Mouse (Mus musculus): ENCODE results near the gene Clic6. TPM values are rescaled to one million over a fixed set of nuclear protein-coding genes. Genes with fewer than 3 reads are reported as not detected.

Clic6 gene
- polyA plus RNA-seq, 1 experiment = 6.8 TPM

- no peaks in the 10 kb centered on the region for H3K4me1 ChIP-seq (ENCODE audit: control insufficient read depth, insufficient read depth, low read length)
- H3K9ac ChIP-seq (ENCODE audit: low read depth, poor library complexity, severe bottlenecking) = no peak overlapping the region
- no peak overlapping the region for H3K27ac ChIP-seq (ENCODE audit: insufficient read depth, low read length)
- no peaks in the 10 kb centered on the region for H3K36me3 ChIP-seq (ENCODE audit: control insufficient read depth, insufficient read depth, low read length, poor library complexity, severe bottlenecking)
- no peaks in the 10 kb centered on the region for H3K9me3 ChIP-seq (replicated peaks; ENCODE audit: control insufficient read depth, insufficient read depth, low read length, poor library complexity, severe bottlenecking)
- H3K4me3 ChIP-seq (ENCODE audit: low read depth, low read length) = no peak overlapping the region
- H3K27me3 ChIP-seq (ENCODE audit: control insufficient read depth, insufficient read depth, low read length, poor library complexity, severe bottlenecking) = no peaks in the 10 kb centered on the region
- TF ChIP-seq CTCF (IDR thresholded peaks at IDR 0.05; ENCODE audit: low read depth, low read length) (peak; percentile 57), EP300 (IDR thresholded peaks at IDR 0.05; ENCODE audit: insufficient read depth, low read depth, low read length) (no peak), POLR2A (IDR thresholded peaks at IDR 0.05; ENCODE audit: insufficient read depth, low read length) (no peak)
These were observed 34.4 kb downstream of the Clic6 start for GRCm38 (mm10) chr16:92519820-92520492.

GRCm38 (mm10) chr16:92523351-92523750 is 37.8 kb downstream of the Clic6 start:
- Histone ChIP-seq H3K4me1 (ENCODE audit: control insufficient read depth, insufficient read depth, low read length) (no peaks in the 10 kb centered on the region), H3K4me3 (ENCODE audit: low read depth, low read length) (no peak overlapping the region), H3K36me3 (ENCODE audit: control insufficient read depth, insufficient read depth, low read length, poor library complexity, severe bottlenecking) (no peaks in the 10 kb centered on the region), H3K27me3 (ENCODE audit: control insufficient read depth, insufficient read depth, low read length, poor library complexity, severe bottlenecking) (no peaks in the 10 kb centered on the region), H3K27ac (ENCODE audit: insufficient read depth, low read length) (no peak overlapping the region), H3K9ac (ENCODE audit: low read depth, poor library complexity, severe bottlenecking) (no peak overlapping the region), H3K9me3 (replicated peaks; ENCODE audit: control insufficient read depth, insufficient read depth, low read length, poor library complexity, severe bottlenecking) (no peaks in the 10 kb centered on the region)
- TF ChIP-seq EP300 (IDR thresholded peaks at IDR 0.05; ENCODE audit: insufficient read depth, low read depth, low read length) (no peak), CTCF (IDR thresholded peaks at IDR 0.05; ENCODE audit: low read depth, low read length) (no peak), POLR2A (IDR thresholded peaks at IDR 0.05; ENCODE audit: insufficient read depth, low read length) (no peak)

- H3K4me1 ChIP-seq (ENCODE audit: control insufficient read depth, insufficient read depth, low read length) = no peaks in the 10 kb centered on the region
- TF ChIP-seq CTCF (IDR thresholded peaks at IDR 0.05; ENCODE audit: low read depth, low read length) (no peak), POLR2A (IDR thresholded peaks at IDR 0.05; ENCODE audit: insufficient read depth, low read length) (no peak), EP300 (IDR thresholded peaks at IDR 0.05; ENCODE audit: insufficient read depth, low read depth, low read length) (no peak)
- H3K27me3 ChIP-seq (ENCODE audit: control insufficient read depth, insufficient read depth, low read length, poor library complexity, severe bottlenecking) = no peaks in the 10 kb centered on the region
These were observed 39.1 kb downstream of the Clic6 start for GRCm38 (mm10) chr16:92524651-92525050.

GRCm38 (mm10) chr16:92525919-92526318 is 40.4 kb downstream of the Clic6 start:
- no peaks in the 10 kb centered on the region for H3K27me3 ChIP-seq (ENCODE audit: control insufficient read depth, insufficient read depth, low read length, poor library complexity, severe bottlenecking)
- no peak overlapping the region for H3K9ac ChIP-seq (ENCODE audit: low read depth, poor library complexity, severe bottlenecking)
- no peaks in the 10 kb centered on the region for H3K36me3 ChIP-seq (ENCODE audit: control insufficient read depth, insufficient read depth, low read length, poor library complexity, severe bottlenecking)
- H3K4me1 ChIP-seq (ENCODE audit: control insufficient read depth, insufficient read depth, low read length) = no peaks in the 10 kb centered on the region
- no peak overlapping the region for H3K27ac ChIP-seq (ENCODE audit: insufficient read depth, low read length)
- no peak overlapping the region for H3K4me3 ChIP-seq (ENCODE audit: low read depth, low read length)
- H3K9me3 ChIP-seq (replicated peaks; ENCODE audit: control insufficient read depth, insufficient read depth, low read length, poor library complexity, severe bottlenecking) = no peaks in the 10 kb centered on the region
- TF ChIP-seq EP300 (IDR thresholded peaks at IDR 0.05; ENCODE audit: insufficient read depth, low read depth, low read length) (no peak), POLR2A (IDR thresholded peaks at IDR 0.05; ENCODE audit: insufficient read depth, low read length) (no peak), CTCF (IDR thresholded peaks at IDR 0.05; ENCODE audit: low read depth, low read length) (no peak)

More at GRCm38 (mm10) chr16:92524651-92525050, 39.1 kb downstream of the Clic6 start:
- Histone ChIP-seq H3K4me3 (ENCODE audit: low read depth, low read length) (no peak overlapping the region), H3K27ac (ENCODE audit: insufficient read depth, low read length) (no peak overlapping the region), H3K36me3 (ENCODE audit: control insufficient read depth, insufficient read depth, low read length, poor library complexity, severe bottlenecking) (no peaks in the 10 kb centered on the region), H3K9me3 (replicated peaks; ENCODE audit: control insufficient read depth, insufficient read depth, low read length, poor library complexity, severe bottlenecking) (no peaks in the 10 kb centered on the region), H3K9ac (ENCODE audit: low read depth, poor library complexity, severe bottlenecking) (no peak overlapping the region)

GRCm38 (mm10) chr16:92535258-92535657 is 49.7 kb downstream of the Clic6 start:
- TF ChIP-seq CTCF (IDR thresholded peaks at IDR 0.05; ENCODE audit: low read depth, low read length) = no peak
- no peak for TF ChIP-seq EP300 (IDR thresholded peaks at IDR 0.05; ENCODE audit: insufficient read depth, low read depth, low read length)
- no peak for TF ChIP-seq POLR2A (IDR thresholded peaks at IDR 0.05; ENCODE audit: insufficient read depth, low read length)
- no peaks in the 10 kb centered on the region for H3K27me3 ChIP-seq (ENCODE audit: control insufficient read depth, insufficient read depth, low read length, poor library complexity, severe bottlenecking)
- no peak overlapping the region for H3K4me3 ChIP-seq (ENCODE audit: low read depth, low read length)
- no peaks in the 10 kb centered on the region for H3K36me3 ChIP-seq (ENCODE audit: control insufficient read depth, insufficient read depth, low read length, poor library complexity, severe bottlenecking)
- no peaks in the 10 kb centered on the region for H3K4me1 ChIP-seq (ENCODE audit: control insufficient read depth, insufficient read depth, low read length)
- no peak overlapping the region for H3K9ac ChIP-seq (ENCODE audit: low read depth, poor library complexity, severe bottlenecking)
- no peak overlapping the region for H3K27ac ChIP-seq (ENCODE audit: insufficient read depth, low read length)
- no peaks in the 10 kb centered on the region for H3K9me3 ChIP-seq (replicated peaks; ENCODE audit: control insufficient read depth, insufficient read depth, low read length, poor library complexity, severe bottlenecking)

- Histone ChIP-seq H3K9me3 (replicated peaks; ENCODE audit: control insufficient read depth, insufficient read depth, low read length, poor library complexity, severe bottlenecking) (no peaks in the 10 kb centered on the region), H3K27ac (ENCODE audit: insufficient read depth, low read length) (no peak overlapping the region), H3K4me1 (ENCODE audit: control insufficient read depth, insufficient read depth, low read length) (no peaks in the 10 kb centered on the region), H3K4me3 (ENCODE audit: low read depth, low read length) (no peak overlapping the region), H3K27me3 (ENCODE audit: control insufficient read depth, insufficient read depth, low read length, poor library complexity, severe bottlenecking) (no peaks in the 10 kb centered on the region), H3K36me3 (ENCODE audit: control insufficient read depth, insufficient read depth, low read length, poor library complexity, severe bottlenecking) (no peaks in the 10 kb centered on the region), H3K9ac (ENCODE audit: low read depth, poor library complexity, severe bottlenecking) (no peak overlapping the region)
- TF ChIP-seq CTCF (IDR thresholded peaks at IDR 0.05; ENCODE audit: low read depth, low read length) (no peak), POLR2A (IDR thresholded peaks at IDR 0.05; ENCODE audit: insufficient read depth, low read length) (no peak), EP300 (IDR thresholded peaks at IDR 0.05; ENCODE audit: insufficient read depth, low read depth, low read length) (no peak)
These were observed 52.8 kb downstream of the Clic6 start for GRCm38 (mm10) chr16:92538356-92538755.

All from ES-Bruce4 (cell line).